Mouse (Mus musculus): ENCODE data around the gene Uhrf1. TPM values are rescaled to one million over a fixed set of nuclear protein-coding genes. Genes with fewer than 3 reads are reported as not detected.

The Uhrf1 gene
- total and polyA plus RNA-seq, 2 experiments from 2014 or later: 18.8 to 31.4 TPM

GRCm38 (mm10) chr17:56329267-56329666 is 26.1 kb downstream of the Uhrf1 start:
- ATAC-seq (no peak), DNase-seq (ENCODE audit: low spot score) (no peak)
- no peak for TF ChIP-seq CTCF (IDR thresholded peaks at IDR 0.05; ENCODE audit: low read depth)
- Histone ChIP-seq H3K9me3 (ENCODE audit: low read length) (no peaks in the 10 kb centered on the region), H3K4me3 (ENCODE audit: low read length) (no peak overlapping the region), H3K27me3 (ENCODE audit: insufficient read depth, low read length) (no peaks in the 10 kb centered on the region), H3K4me1 (ENCODE audit: insufficient read depth, low read length) (peaks cover 22% of the 10 kb centered on the region), H3K27ac (no peak overlapping the region), H3K9ac (replicated peaks; ENCODE audit: low read length) (no peak overlapping the region), H3K36me3 (ENCODE audit: insufficient read depth, low read length) (no peaks in the 10 kb centered on the region), H3K4me2 (ENCODE audit: low read depth, low read length) (no peak overlapping the region)

DNA sequence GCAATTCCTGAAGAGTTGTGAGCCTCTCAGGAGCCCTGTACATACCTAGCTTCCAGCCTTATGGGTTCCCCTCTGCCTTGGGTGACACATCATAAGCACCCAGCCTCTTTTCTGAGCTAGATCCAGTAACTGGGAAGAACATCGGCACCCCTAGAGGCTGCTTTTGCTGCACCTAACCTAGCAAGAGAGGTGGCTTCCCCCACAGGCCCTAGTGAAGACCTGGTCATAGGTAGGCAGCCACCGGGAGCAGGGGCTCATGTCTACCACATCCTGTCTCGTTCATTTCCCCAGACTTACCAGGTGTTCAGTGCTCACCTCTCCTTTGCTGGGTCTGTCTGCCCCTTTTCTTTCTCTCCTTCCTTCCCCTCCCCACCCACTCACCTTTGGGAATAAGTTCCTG is 27.2 kb downstream of the Uhrf1 start:
- DNase-seq (ENCODE audit: low spot score): no peak
- H3K4me3 ChIP-seq (ENCODE audit: low read length): no peak overlapping the region
- no peaks in the 10 kb centered on the region for H3K9me3 ChIP-seq (ENCODE audit: low read length)
- H3K4me2 ChIP-seq (ENCODE audit: low read depth, low read length): no peak overlapping the region
- no peaks in the 10 kb centered on the region for H3K36me3 ChIP-seq (ENCODE audit: insufficient read depth, low read length)
- peak; percentile 26; the same call in 1 of the 2 replicates for TF ChIP-seq CTCF (IDR thresholded peaks at IDR 0.05; ENCODE audit: low read depth)
- no peak overlapping the region for H3K9ac ChIP-seq (replicated peaks; ENCODE audit: low read length)
- H3K27me3 ChIP-seq (ENCODE audit: insufficient read depth, low read length): no peaks in the 10 kb centered on the region
- ATAC-seq: no peak
- 73% methylated on average over 3 of the region's 3 CpGs for WGBS
- peaks cover 22% of the 10 kb centered on the region for H3K4me1 ChIP-seq (ENCODE audit: insufficient read depth, low read length)
- no peak overlapping the region for H3K27ac ChIP-seq

- no peak for TF ChIP-seq CTCF (IDR thresholded peaks at IDR 0.05; ENCODE audit: low read depth)
- Histone ChIP-seq H3K27me3 (ENCODE audit: insufficient read depth, low read length) (no peaks in the 10 kb centered on the region), H3K27ac (0 out of 2 replicates have a peak overlapping the region, but pooled peaks have one; percentile 36), H3K9me3 (ENCODE audit: low read length) (no peaks in the 10 kb centered on the region), H3K4me1 (ENCODE audit: insufficient read depth, low read length) (peaks cover 22% of the 10 kb centered on the region), H3K4me2 (ENCODE audit: low read depth, low read length) (no peak overlapping the region), H3K9ac (replicated peaks; ENCODE audit: low read length) (no peak overlapping the region), H3K4me3 (ENCODE audit: low read length) (no peak overlapping the region), H3K36me3 (ENCODE audit: insufficient read depth, low read length) (no peaks in the 10 kb centered on the region)
- ATAC-seq (no peak), DNase-seq (ENCODE audit: low spot score) (no peak)
Observed at GRCm38 (mm10) chr17:56331256-56331655, 28.1 kb downstream of the Uhrf1 start.

GRCm38 (mm10) chr17:56332987-56333386 is 29.9 kb downstream of the Uhrf1 start:
- Histone ChIP-seq H3K4me3 (ENCODE audit: low read length) (no peak overlapping the region), H3K4me1 (ENCODE audit: insufficient read depth, low read length) (peaks cover 13% of the 10 kb centered on the region), H3K4me2 (ENCODE audit: low read depth, low read length) (no peak overlapping the region), H3K9ac (replicated peaks; ENCODE audit: low read length) (no peak overlapping the region), H3K27ac (no peak overlapping the region), H3K27me3 (ENCODE audit: insufficient read depth, low read length) (no peaks in the 10 kb centered on the region), H3K9me3 (ENCODE audit: low read length) (no peaks in the 10 kb centered on the region), H3K36me3 (ENCODE audit: insufficient read depth, low read length) (no peaks in the 10 kb centered on the region)
- peak; percentile 63 for TF ChIP-seq CTCF (IDR thresholded peaks at IDR 0.05; ENCODE audit: low read depth)
- 37% methylated on average over 8 of the region's 8 CpGs for WGBS
- ATAC-seq (no peak), DNase-seq (ENCODE audit: low spot score) (peak; percentile 7)

- no peak overlapping the region for H3K4me2 ChIP-seq (ENCODE audit: low read depth, low read length)
- peak; percentile 66 for TF ChIP-seq CTCF (IDR thresholded peaks at IDR 0.05; ENCODE audit: low read depth)
- no peaks in the 10 kb centered on the region for H3K9me3 ChIP-seq (ENCODE audit: low read length)
- H3K36me3 ChIP-seq (ENCODE audit: insufficient read depth, low read length): no peaks in the 10 kb centered on the region
- ATAC-seq (peak; percentile 31), DNase-seq (ENCODE audit: low spot score) (peak; percentile 81)
- H3K9ac ChIP-seq (replicated peaks; ENCODE audit: low read length): no peak overlapping the region
- no peak overlapping the region for H3K27ac ChIP-seq
- 38% methylated on average over 4 of the region's 4 CpGs for WGBS
- H3K4me3 ChIP-seq (ENCODE audit: low read length): no peak overlapping the region
- no peaks in the 10 kb centered on the region for H3K27me3 ChIP-seq (ENCODE audit: insufficient read depth, low read length)
- H3K4me1 ChIP-seq (ENCODE audit: insufficient read depth, low read length): peaks cover 8% of the 10 kb centered on the region; the same call in 1 of the 2 replicates
Observed at GRCm38 (mm10) chr17:56337190-56337589, 34.1 kb downstream of the Uhrf1 start.

- H3K27ac ChIP-seq: no peak overlapping the region
- no peaks in the 10 kb centered on the region for H3K9me3 ChIP-seq (ENCODE audit: low read length)
- TF ChIP-seq CTCF (IDR thresholded peaks at IDR 0.05; ENCODE audit: low read depth): peak; percentile 13; the same call in 1 of the 2 replicates
- no peaks in the 10 kb centered on the region for H3K27me3 ChIP-seq (ENCODE audit: insufficient read depth, low read length)
- WGBS: 94% methylated on average over 6 of the region's 6 CpGs
- no peak overlapping the region for H3K9ac ChIP-seq (replicated peaks; ENCODE audit: low read length)
- ATAC-seq (no peak), DNase-seq (ENCODE audit: low spot score) (no peak)
- H3K4me1 ChIP-seq (ENCODE audit: insufficient read depth, low read length): peaks cover 8% of the 10 kb centered on the region; the same call in 1 of the 2 replicates
- H3K4me3 ChIP-seq (ENCODE audit: low read length): no peak overlapping the region
- no peak overlapping the region for H3K4me2 ChIP-seq (ENCODE audit: low read depth, low read length)
- no peaks in the 10 kb centered on the region for H3K36me3 ChIP-seq (ENCODE audit: insufficient read depth, low read length)
Observed at GRCm38 (mm10) chr17:56337791-56338190, 34.7 kb downstream of the Uhrf1 start.

DNA sequence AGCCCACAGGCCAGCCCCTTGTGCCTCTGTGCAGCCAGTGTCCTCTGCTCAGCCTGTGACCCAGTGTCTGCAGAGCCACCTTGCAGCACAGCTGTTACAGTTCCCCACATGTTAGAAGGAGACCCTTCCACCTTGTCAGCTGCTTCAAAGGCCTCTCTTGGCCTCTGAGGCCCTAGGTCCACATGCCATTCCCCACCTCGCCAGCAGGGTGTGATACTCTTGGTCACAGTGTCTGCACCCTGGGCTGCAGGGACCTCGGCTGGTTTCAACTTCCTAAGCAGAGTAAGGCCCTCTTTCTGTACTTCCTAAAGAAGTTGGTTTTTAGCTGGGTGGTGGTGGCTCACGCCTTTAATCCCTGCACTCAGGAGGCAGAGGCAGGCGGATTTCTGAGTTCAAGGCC is 35.8 kb downstream of the Uhrf1 start:
- peak; percentile 59 for TF ChIP-seq CTCF (IDR thresholded peaks at IDR 0.05; ENCODE audit: low read depth)
- Histone ChIP-seq H3K27me3 (ENCODE audit: insufficient read depth, low read length) (no peaks in the 10 kb centered on the region), H3K4me1 (ENCODE audit: insufficient read depth, low read length) (peaks cover 8% of the 10 kb centered on the region; the same call in 1 of the 2 replicates), H3K27ac (no peak overlapping the region), H3K4me2 (ENCODE audit: low read depth, low read length) (no peak overlapping the region), H3K9ac (replicated peaks; ENCODE audit: low read length) (no peak overlapping the region), H3K9me3 (ENCODE audit: low read length) (no peaks in the 10 kb centered on the region), H3K4me3 (ENCODE audit: low read length) (no peak overlapping the region), H3K36me3 (ENCODE audit: insufficient read depth, low read length) (no peaks in the 10 kb centered on the region)
- 52% methylated on average over 4 of the region's 4 CpGs for WGBS
- DNase-seq (ENCODE audit: low spot score): no peak
- no peak for ATAC-seq

Data from hindbrain, postnatal 0 days (tissue).